Mouse (Mus musculus): ENCODE measurements at regions not wholly inside any gene's neighbourhood (a gene's known extent, or its start where the extent isn't known, plus 50 kb on each side); places are given as distances from the start of the nearest gene placed in this dataset.

DNA sequence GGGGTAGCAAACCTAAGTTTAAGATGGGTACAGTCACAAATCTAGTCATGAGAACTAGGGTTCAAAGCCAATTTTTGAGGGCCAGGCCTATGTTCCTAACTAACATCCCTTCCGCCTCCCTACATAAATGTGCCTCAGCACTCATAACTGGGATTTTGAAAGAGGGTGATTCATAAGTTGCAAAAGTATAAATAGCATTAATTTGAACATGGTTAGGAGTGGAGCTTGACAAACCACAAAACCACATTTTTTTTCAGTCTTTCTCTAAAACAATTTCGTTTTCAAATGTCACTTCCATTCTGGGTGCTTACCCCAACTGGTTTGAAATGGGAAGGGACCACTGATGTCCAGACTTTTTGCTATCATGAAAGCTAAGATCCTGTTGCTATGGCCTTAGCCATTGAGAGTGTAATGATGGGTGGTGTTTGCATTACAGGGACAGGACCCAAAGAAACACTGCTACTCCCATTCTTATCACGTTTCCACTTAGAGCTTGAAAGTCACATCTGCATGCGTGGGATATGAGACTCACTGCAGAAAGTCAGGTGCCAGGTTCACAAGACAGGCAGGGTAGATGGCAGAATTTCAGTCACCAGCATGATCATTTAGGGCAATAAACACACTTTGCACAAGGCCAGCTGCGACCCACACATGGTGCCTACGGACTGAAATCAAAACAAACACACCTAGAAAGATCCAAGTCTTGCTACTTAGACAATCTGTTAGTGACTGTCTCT lies 89.7 kb upstream of the Fam49a start:
- no peak overlapping the region for H3K9ac ChIP-seq (ENCODE audit: low read depth, low read length)
- WGBS, result 81% methylated on average over 6 of the region's 6 CpGs
- H3K36me3 ChIP-seq (ENCODE audit: control insufficient read depth, insufficient read depth, low read length), result no peaks in the 10 kb centered on the region
- no peak for DNase-seq (ENCODE audit: extremely low read depth, low read depth, low spot score)
- no peaks in the 10 kb centered on the region for H3K27me3 ChIP-seq (ENCODE audit: control insufficient read depth, insufficient read depth, low read length)
- H3K27ac ChIP-seq (replicated peaks; ENCODE audit: insufficient read depth, low read depth, low read length), result no peak overlapping the region
- no peak overlapping the region for H3K4me3 ChIP-seq (ENCODE audit: insufficient read depth, low read depth, low read length)
- no peak for TF ChIP-seq POLR2A (IDR thresholded peaks at IDR 0.05; ENCODE audit: extremely low read depth, insufficient read depth, low read length)
- no peak for TF ChIP-seq CTCF (IDR thresholded peaks at IDR 0.05; ENCODE audit: low read depth, low read length)
- peaks cover 4% of the 10 kb centered on the region; the same call in 1 of the 2 replicates for H3K4me1 ChIP-seq (ENCODE audit: control insufficient read depth, insufficient read depth, low read length)
- H3K79me2 ChIP-seq (ENCODE audit: control insufficient read depth, insufficient read depth, low read length), result no peaks in the 10 kb centered on the region

DNA sequence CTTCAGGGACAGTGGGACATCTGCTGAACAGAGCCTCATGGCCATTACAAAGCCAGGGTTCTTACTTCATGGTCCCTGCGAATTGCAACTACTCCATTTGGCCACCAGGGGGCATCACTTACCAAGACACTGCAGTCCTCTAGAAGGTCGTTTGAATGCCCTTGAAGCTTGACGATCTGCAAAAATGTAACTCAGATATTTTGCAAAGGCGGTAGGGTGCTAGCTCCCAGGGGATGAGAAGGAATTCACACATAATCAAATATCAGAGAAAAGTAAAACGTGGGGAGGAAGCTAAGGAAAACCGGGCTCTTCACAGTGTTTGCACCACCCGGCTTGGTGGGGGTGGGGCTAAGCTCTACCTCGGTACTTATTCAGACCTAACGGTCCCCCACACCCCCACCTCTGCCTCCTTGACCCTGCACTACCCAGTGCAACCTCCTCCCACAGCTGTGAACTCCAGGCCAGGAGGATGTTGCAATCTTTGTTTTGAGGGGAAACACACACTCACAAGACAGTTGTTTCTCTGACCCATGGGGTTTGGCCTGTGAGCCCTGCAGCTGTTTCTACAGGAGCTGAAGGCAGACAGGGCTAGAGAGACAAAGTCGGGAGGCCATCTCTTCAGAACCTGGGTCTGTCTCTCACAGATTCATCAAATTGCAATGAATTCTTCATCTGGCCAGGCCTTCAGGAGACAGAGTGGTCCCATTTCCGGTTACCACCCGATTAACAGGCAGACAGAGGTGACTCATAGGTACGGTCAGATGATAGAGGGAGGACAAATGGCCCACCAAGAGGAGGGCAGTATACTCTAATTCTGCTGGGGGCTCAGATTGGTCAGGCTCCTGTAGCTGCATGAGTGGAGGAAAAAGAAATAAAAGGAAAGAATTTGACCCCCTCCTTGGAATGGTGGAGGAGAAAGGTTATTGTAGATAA lies 85.3 kb upstream of the Fam49a start:
- H3K9ac ChIP-seq (ENCODE audit: low read depth, low read length), result no peak overlapping the region

GRCm38 (mm10) chr12:12177264-12178043 lies 84.5 kb upstream of the Fam49a start:
- no peak overlapping the region for H3K9ac ChIP-seq (ENCODE audit: low read depth, low read length)
- 95% methylated on average over 6 of the region's 6 CpGs for WGBS

More for the DNA sequence above, 85.3 kb upstream of the Fam49a start:
- TF ChIP-seq CTCF (IDR thresholded peaks at IDR 0.05; ENCODE audit: low read depth, low read length), result peak; percentile 70
- TF ChIP-seq POLR2A (IDR thresholded peaks at IDR 0.05; ENCODE audit: extremely low read depth, insufficient read depth, low read length), result no peak
- H3K27me3 ChIP-seq (ENCODE audit: control insufficient read depth, insufficient read depth, low read length), result no peaks in the 10 kb centered on the region
- DNase-seq (ENCODE audit: extremely low read depth, low read depth, low spot score), result peak; percentile 66
- H3K36me3 ChIP-seq (ENCODE audit: control insufficient read depth, insufficient read depth, low read length), result no peaks in the 10 kb centered on the region
- peaks cover 4% of the 10 kb centered on the region; the same call in 1 of the 2 replicates for H3K4me1 ChIP-seq (ENCODE audit: control insufficient read depth, insufficient read depth, low read length)
- H3K4me3 ChIP-seq (ENCODE audit: insufficient read depth, low read depth, low read length), result no peak overlapping the region
- WGBS, result 14% methylated on average over 13 of the region's 13 CpGs
- H3K79me2 ChIP-seq (ENCODE audit: control insufficient read depth, insufficient read depth, low read length), result no peaks in the 10 kb centered on the region
- H3K27ac ChIP-seq (replicated peaks; ENCODE audit: insufficient read depth, low read depth, low read length), result no peak overlapping the region

DNA sequence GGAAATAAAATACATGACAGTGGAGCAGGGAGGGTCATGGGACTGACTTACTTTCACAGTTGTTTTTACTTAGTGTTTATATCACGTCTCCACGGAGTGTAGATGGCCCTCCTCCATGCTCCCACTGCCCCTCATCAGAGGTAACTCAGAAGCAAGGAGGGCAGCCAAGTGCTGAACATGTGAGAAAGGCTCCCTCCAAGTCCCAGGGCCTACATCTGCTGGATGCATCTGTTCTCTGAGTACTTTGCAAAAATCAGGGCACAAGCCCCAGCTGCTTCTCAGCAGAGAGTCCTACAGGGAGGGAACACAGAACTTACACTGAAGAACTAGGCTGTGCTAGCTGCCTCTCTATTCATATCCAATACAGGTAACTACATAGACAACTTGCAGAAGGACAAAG lies 83.5 kb upstream of the Fam49a start:
- no peaks in the 10 kb centered on the region for H3K36me3 ChIP-seq (ENCODE audit: control insufficient read depth, insufficient read depth, low read length)
- DNase-seq (ENCODE audit: extremely low read depth, low read depth, low spot score), result no peak
- H3K79me2 ChIP-seq (ENCODE audit: control insufficient read depth, insufficient read depth, low read length), result no peaks in the 10 kb centered on the region
- no peaks in the 10 kb centered on the region for H3K27me3 ChIP-seq (ENCODE audit: control insufficient read depth, insufficient read depth, low read length)
- no peak overlapping the region for H3K4me3 ChIP-seq (ENCODE audit: insufficient read depth, low read depth, low read length)
- H3K9ac ChIP-seq (ENCODE audit: low read depth, low read length), result no peak overlapping the region
- WGBS, result 79% methylated on average over 2 of the region's 2 CpGs
- no peak overlapping the region for H3K27ac ChIP-seq (replicated peaks; ENCODE audit: insufficient read depth, low read depth, low read length)
- H3K4me1 ChIP-seq (ENCODE audit: control insufficient read depth, insufficient read depth, low read length), result peaks cover 4% of the 10 kb centered on the region; the same call in 1 of the 2 replicates
- TF ChIP-seq POLR2A (IDR thresholded peaks at IDR 0.05; ENCODE audit: extremely low read depth, insufficient read depth, low read length), result no peak
- no peak for TF ChIP-seq CTCF (IDR thresholded peaks at IDR 0.05; ENCODE audit: low read depth, low read length)

More at GRCm38 (mm10) chr12:12177264-12178043, 84.5 kb upstream of the Fam49a start:
- Histone ChIP-seq H3K27ac (replicated peaks; ENCODE audit: insufficient read depth, low read depth, low read length) (no peak overlapping the region), H3K4me3 (ENCODE audit: insufficient read depth, low read depth, low read length) (no peak overlapping the region), H3K36me3 (ENCODE audit: control insufficient read depth, insufficient read depth, low read length) (no peaks in the 10 kb centered on the region), H3K27me3 (ENCODE audit: control insufficient read depth, insufficient read depth, low read length) (no peaks in the 10 kb centered on the region), H3K79me2 (ENCODE audit: control insufficient read depth, insufficient read depth, low read length) (no peaks in the 10 kb centered on the region), H3K4me1 (ENCODE audit: control insufficient read depth, insufficient read depth, low read length) (peaks cover 4% of the 10 kb centered on the region; the same call in 1 of the 2 replicates)
- TF ChIP-seq POLR2A (IDR thresholded peaks at IDR 0.05; ENCODE audit: extremely low read depth, insufficient read depth, low read length) (no peak), CTCF (IDR thresholded peaks at IDR 0.05; ENCODE audit: low read depth, low read length) (no peak)
- DNase-seq (ENCODE audit: extremely low read depth, low read depth, low spot score), result no peak

DNA sequence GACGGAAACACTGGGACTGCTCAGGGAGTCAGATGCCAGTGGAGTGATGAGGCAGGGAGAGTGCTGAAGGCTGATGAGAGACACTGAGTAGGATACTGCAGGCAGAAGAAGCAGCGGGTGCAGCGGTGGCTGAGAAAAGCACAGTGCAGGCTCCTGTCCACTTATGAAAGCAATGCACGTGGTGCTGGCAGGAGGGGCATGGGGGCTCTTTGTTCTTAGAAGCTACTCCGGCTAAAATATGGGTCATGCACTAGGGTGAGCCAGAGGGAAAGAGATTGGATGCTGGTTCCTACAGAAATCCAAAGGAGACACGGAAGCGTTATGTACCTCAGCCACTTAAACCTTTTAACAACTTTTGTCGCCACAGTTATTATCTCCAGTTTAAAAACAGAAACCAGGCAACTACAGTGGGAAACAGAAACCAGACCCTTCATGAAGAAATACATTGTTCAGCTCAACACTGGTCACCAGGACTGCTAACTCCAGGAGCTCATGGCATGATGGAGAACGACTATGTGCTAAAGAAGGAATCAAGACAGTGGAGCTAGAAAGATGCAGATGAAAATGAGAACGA lies 82.6 kb upstream of the Fam49a start:
- WGBS, result 74% methylated on average over 10 of the region's 10 CpGs
- Histone ChIP-seq H3K9ac (ENCODE audit: low read depth, low read length) (no peak overlapping the region), H3K4me1 (ENCODE audit: control insufficient read depth, insufficient read depth, low read length) (peaks cover 4% of the 10 kb centered on the region; the same call in 1 of the 2 replicates), H3K27ac (replicated peaks; ENCODE audit: insufficient read depth, low read depth, low read length) (no peak overlapping the region), H3K36me3 (ENCODE audit: control insufficient read depth, insufficient read depth, low read length) (no peaks in the 10 kb centered on the region), H3K27me3 (ENCODE audit: control insufficient read depth, insufficient read depth, low read length) (no peaks in the 10 kb centered on the region), H3K79me2 (ENCODE audit: control insufficient read depth, insufficient read depth, low read length) (no peaks in the 10 kb centered on the region), H3K4me3 (ENCODE audit: insufficient read depth, low read depth, low read length) (no peak overlapping the region)
- TF ChIP-seq POLR2A (IDR thresholded peaks at IDR 0.05; ENCODE audit: extremely low read depth, insufficient read depth, low read length) (no peak), CTCF (IDR thresholded peaks at IDR 0.05; ENCODE audit: low read depth, low read length) (no peak)
- no peak for DNase-seq (ENCODE audit: extremely low read depth, low read depth, low spot score)

All from liver, adult 2 months (tissue).